Mouse (Mus musculus) R1 (cell line): ENCODE results near the gene Ldlrad2.

ENCODE experiments used
- DNase-seq: peaks from one replicate; pipeline ENCODE4 v3.0.0-alpha.2; 2018; ENCODE audit warnings: low read depth, low spot score

The Ldlrad2 gene

GRCm38 (mm10) chr4:137553466-137553865 lies 20.9 kb downstream of the Ldlrad2 start:
- DNase-seq = no peak

- DNase-seq = peak; percentile 64
Measured at GRCm38 (mm10) chr4:137546003-137546525, 28.3 kb downstream of the Ldlrad2 start.

GRCm38 (mm10) chr4:137545568-137545967 lies 28.8 kb downstream of the Ldlrad2 start:
- no peak for DNase-seq

- DNase-seq = no peak
Measured at GRCm38 (mm10) chr4:137542968-137543367, 31.4 kb downstream of the Ldlrad2 start.

GRCm38 (mm10) chr4:137540356-137540755 lies 34.0 kb downstream of the Ldlrad2 start:
- DNase-seq = peak; percentile 59

GRCm38 (mm10) chr4:137527872-137528271 lies 46.5 kb downstream of the Ldlrad2 start:
- no peak for DNase-seq

GRCm38 (mm10) chr4:137527368-137527767 lies 47.0 kb downstream of the Ldlrad2 start:
- no peak for DNase-seq

GRCm38 (mm10) chr4:137525426-137525825 lies 48.9 kb downstream of the Ldlrad2 start:
- no peak for DNase-seq
